Mouse (Mus musculus) gonadal fat pad, adult 2 months (tissue): Measurements from ENCODE around the gene Atg13. TPM values are rescaled to one million over a fixed set of nuclear protein-coding genes. Genes with fewer than 3 reads are reported as not detected.
"Not testable (repeated sequence)": the region's sequence is repeated elsewhere in the genome, so short reads cannot be mapped to it uniquely, and the experiment has no call there.

Source experiments
- DNase-seq: peaks from one replicate; pipeline ENCODE4 v3.0.0-alpha.2; 2012; ENCODE audit warnings: low read depth
- polyA plus RNA-seq: library from polyadenylated mRNA; depleted of rRNA; stranded (reverse); fragments of >200 nt; gene quantifications from 2 replicates; pipeline ENCODE4 v1.2.3, GENCODE M21; 2012; rRNA removed

Atg13 gene
- polyA plus RNA-seq = 37.2 and 41.0 TPM in 2 replicates

- no peak for DNase-seq
Measured at GRCm38 (mm10) chr2:91710272-91711234, at the start of gene Atg13, which contains the start of gene Harbi1. Gene Atg13 (minus strand): TSS chr2:91710576. Gene Harbi1 (plus strand): TSS chr2:91710852.

- DNase-seq = no peak
Measured at GRCm38 (mm10) chr2:91749811-91750261, 39.5 kb upstream of the Atg13 start.

GRCm38 (mm10) chr2:91744686-91745085 lies 34.3 kb upstream of the Atg13 start:
- no peak for DNase-seq

- no peak for DNase-seq
Measured at GRCm38 (mm10) chr2:91739586-91739985, 29.2 kb upstream of the Atg13 start.

- DNase-seq = no peak
Measured at GRCm38 (mm10) chr2:91735221-91735620, 24.8 kb upstream of the Atg13 start.

- peak; percentile 74 for DNase-seq
Measured at GRCm38 (mm10) chr2:91729971-91730821, 19.8 kb upstream of the Atg13 start, which contains the start of gene Ambra1. Gene Ambra1 (plus strand): TSS chr2:91730134.

- no peak for DNase-seq
Measured at GRCm38 (mm10) chr2:91729571-91729970, 19.2 kb upstream of the Atg13 start.

GRCm38 (mm10) chr2:91727011-91727410 lies 16.6 kb upstream of the Atg13 start:
- DNase-seq = no peak

GRCm38 (mm10) chr2:91725476-91725875 lies 15.1 kb upstream of the Atg13 start:
- DNase-seq = not testable (repeated sequence)

- DNase-seq = no peak
Measured at GRCm38 (mm10) chr2:91724716-91725115, 14.3 kb upstream of the Atg13 start.

- no peak for DNase-seq
Measured at GRCm38 (mm10) chr2:91723951-91724350, 13.6 kb upstream of the Atg13 start.

- peak; percentile 67 for DNase-seq
Measured at GRCm38 (mm10) chr2:91723382-91723781, 13.0 kb upstream of the Atg13 start.

GRCm38 (mm10) chr2:91718276-91718675 lies 7.9 kb upstream of the Atg13 start:
- DNase-seq = no peak

GRCm38 (mm10) chr2:91714921-91715320 lies 4.5 kb upstream of the Atg13 start:
- no peak for DNase-seq

- no peak for DNase-seq
Measured at GRCm38 (mm10) chr2:91711256-91711925, 1.0 kb upstream of the Atg13 start.

GRCm38 (mm10) chr2:91708361-91708760 lies 2.0 kb downstream of the Atg13 start:
- no peak for DNase-seq

- no peak for DNase-seq
Measured at GRCm38 (mm10) chr2:91706456-91706855, 3.9 kb downstream of the Atg13 start.

GRCm38 (mm10) chr2:91705736-91706135 lies 4.6 kb downstream of the Atg13 start:
- no peak for DNase-seq

GRCm38 (mm10) chr2:91701366-91701765 lies 9.0 kb downstream of the Atg13 start:
- no peak for DNase-seq

GRCm38 (mm10) chr2:91699225-91699624 lies 11.2 kb downstream of the Atg13 start:
- no peak for DNase-seq

- no peak for DNase-seq
Measured at GRCm38 (mm10) chr2:91696225-91696590, 14.2 kb downstream of the Atg13 start.
